Mouse (Mus musculus) thymus, adult 18-20 months (tissue): ENCODE data around the gene Thsd4.
"Not testable (repeated sequence)": the region's sequence is repeated elsewhere in the genome, so short reads cannot be mapped to it uniquely, and the experiment has no call there.

Source experiments
- DNase-seq, 2 experiments: peaks; one replicate each; pipeline ENCODE4 v3.0.0; 2022; ENCODE audit warnings: mixed read lengths in 2 of 2

The Thsd4 gene

DNA sequence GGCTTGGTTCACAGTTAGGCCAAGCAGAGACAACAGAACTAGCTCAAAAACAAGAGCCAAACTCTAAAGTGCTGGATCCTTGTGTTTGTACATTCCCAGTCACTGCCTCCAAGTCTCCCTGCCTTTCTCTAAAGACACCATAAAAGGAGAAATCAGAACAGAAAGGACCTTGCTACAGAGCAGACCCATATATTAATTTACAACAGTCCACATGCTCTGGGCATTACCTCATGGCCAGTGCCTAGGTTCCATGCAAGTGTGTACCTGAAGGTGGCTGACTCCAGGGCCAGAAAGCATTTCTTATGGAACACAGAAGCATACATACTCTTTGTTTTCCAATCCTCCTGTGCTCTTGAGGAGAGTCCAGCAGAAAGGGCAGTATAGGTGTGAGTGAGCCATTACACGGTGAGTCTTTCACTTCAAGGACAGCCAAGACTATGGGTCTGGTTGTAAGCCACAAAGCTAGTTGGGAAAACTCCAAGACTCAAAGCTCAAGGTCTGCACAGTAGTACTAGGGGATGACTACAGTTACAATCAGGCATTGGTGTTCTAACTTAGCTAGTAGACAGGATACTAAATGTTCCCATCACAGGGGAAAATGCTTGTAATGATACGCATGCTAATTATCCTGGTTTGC lies 216.5 kb downstream of the Thsd4 start:
- no peak for DNase-seq

DNA sequence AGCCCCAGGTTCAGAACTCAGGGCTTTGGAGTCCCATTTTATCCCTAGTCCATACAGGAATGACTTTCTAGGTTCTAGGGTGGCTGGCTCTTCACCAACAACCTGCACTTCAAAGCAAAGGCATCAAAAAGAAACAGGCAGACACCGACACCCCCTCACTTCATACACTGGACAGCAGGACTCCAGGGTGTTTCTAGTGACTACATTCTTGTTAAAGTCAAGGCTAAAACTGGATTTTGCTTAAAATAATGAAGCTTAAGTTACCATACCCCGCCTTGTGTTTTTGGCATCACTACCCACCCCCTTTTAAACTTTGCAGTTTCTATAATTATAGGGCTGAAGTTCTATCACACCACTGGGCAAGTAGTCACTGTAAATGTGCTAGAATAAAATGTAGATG lies 225.6 kb downstream of the Thsd4 start:
- DNase-seq, result no peak

DNA sequence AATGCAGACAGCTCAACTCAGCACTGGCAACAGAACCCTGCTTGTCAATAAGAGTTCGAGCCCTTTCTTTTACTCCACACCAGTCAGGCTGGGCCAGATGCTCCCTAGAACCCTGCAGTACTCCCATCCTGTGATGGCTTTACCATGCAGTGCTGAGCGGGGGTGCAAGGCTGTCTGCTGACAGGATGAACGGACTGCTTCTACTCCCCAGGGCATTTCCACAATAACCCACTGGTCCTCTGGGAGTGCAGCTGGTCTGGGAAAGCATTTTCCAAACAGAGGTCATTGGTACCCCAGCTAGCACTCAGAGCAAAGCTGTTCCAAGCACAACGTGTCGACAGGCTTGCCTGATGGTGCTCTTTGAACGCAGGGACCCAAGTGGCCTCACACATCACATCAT lies 226.6 kb downstream of the Thsd4 start:
- DNase-seq, result no peak

DNA sequence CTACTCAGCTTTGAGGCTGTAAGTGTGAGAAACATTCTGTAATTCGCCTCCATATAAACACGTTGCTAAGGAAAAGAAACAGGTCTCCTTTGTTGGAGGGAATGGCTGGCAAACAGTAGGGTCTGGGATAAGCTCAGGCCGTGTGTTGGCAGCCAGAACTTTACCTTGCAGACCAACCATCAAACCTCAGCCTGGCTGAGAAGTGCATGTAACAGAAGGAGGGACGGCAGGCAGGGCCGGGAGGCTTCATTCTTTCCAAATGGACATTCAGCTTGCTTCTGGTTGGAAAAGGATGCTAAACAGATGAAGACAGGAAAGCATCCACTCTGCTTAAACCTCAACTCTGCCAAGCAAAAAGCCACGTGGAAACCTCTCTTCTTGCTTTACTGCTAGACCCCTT lies 228.7 kb downstream of the Thsd4 start:
- no peak for DNase-seq

DNA sequence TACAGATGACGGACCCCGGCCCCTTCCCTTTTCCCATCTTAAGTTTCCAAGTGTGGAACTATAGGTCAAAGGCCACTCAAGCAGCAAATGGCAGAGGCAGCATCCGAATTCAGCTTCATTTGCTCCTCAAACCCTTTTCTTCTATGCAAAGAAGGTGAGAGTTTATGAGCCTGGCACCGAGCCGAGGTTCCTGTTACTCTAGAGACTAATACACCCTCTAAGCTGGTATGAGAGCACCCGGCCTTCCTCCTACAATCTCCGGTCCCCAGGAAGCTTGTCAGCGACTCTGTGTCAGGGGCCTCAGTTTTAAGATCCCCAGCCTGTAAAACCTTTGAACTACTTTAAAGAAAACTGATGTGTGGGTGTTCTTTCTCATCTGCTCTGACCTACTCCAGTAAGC lies 231.1 kb downstream of the Thsd4 start:
- DNase-seq, result no peak

DNA sequence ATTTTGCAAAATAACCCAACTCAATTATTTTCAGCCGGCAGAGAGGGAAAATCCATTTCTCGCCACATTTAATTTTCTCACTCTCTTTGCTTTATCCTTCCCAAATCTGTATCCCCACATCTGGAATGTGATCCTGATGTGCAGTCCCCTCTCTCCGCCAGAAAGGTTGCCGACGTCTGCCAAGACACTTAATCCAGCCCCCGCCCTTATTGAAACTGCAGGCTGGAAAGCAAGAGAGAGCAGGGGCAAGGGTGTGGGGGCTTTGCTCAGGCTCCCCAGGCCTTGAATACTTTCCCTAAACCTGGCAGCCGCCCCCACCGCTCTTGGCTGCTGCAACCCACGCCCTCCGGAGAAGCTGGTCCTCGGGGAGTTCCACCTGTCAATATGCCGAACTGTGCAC lies 233.1 kb downstream of the Thsd4 start:
- no peak for DNase-seq

DNA sequence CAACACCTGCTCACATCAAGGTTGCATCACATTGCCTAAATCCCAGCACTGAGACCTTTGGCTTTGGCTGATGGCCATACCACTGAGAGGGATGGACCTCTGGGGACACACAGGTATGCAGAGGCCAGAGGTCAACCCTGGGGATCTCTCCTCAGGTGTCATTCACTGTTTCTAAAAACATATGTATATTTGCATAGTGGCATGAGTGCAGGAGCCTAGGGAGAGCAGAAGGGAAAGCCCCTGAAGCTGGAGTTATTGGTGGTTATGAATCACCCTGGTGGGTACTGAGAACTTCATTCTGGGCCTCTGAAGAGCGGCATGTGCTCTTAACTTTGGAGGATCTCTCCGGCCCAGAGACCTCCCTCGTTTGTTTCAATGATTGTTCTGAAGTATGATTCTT lies 235.5 kb downstream of the Thsd4 start:
- DNase-seq, result no peak

DNA sequence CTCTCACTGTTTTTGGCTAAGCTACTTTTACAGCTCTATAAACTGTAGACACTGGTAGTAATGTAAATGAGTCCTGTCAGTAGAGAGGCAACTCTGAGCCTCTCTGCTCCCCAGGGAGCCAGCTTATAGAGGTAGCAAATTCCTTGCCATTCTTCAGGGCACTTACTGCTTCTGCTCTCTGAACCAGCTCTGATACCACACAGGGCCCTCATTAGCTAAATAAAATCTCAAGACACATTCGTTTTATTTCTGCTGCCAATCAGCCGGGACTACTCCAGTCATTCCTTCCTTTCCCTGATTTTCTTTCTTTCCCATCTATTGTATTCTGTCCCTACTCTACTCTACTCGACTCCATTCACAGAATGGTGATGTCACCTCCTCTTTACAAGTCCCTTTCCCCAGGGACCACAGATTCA lies 236.8 kb downstream of the Thsd4 start:
- no peak for DNase-seq

DNA sequence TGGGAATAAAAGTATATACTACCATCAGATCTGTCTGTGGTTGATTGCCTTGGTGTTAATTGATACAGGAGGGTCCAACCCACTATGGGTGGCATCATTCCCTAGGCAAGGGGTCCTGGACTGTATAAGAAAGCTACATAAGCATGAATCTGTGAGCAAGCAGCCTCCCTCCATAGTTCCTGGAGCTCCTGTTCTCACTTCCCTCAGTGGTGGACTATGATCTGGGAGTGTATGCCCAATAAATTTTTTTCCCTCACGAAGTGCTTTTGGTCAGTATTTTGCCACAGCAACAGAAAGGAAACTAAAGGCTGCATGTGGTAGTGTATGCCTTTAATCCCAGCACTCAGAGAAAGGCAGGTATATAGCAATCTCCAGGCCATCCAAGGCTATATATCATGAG lies 237.5 kb downstream of the Thsd4 start:
- DNase-seq, result no peak

DNA sequence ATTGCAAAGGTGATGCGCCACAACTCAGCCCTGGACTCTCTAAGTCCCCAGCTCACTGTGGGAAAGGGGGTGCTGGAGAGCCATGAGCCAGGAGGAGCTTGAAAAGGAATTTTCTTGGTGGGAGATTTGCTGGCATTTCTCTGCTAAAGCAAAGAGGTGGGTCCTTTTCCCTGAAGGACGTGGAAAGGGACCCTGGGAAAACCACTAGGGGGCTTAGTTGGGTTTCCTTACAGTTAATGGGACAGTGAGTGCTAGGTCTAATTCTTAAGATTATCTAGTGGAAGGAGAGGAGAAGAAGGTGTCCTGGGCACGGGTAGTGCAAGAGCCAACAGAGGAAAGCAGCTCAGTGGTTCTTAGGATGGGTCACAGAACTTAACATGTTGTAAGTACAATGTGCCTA lies 238.3 kb downstream of the Thsd4 start:
- DNase-seq, result no peak

DNA sequence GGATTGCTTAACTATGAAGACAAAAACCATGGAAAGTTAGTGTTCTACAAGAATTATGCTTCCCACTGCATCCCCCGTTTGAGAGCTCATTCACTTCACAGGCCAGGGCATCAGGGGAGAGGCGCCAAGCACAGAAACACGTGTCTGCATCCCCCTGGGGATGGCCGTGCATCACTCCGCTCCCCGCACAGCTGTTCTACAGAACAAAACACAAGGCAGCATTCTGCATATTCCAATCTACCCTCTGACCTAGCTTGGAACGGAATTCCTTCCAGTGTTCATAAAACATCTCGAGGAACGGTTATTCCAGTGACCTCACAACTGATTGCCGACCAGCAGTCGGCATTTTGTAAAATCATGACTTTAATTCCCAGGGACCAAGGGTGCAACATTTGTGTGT lies 240.6 kb downstream of the Thsd4 start:
- no peak for DNase-seq

DNA sequence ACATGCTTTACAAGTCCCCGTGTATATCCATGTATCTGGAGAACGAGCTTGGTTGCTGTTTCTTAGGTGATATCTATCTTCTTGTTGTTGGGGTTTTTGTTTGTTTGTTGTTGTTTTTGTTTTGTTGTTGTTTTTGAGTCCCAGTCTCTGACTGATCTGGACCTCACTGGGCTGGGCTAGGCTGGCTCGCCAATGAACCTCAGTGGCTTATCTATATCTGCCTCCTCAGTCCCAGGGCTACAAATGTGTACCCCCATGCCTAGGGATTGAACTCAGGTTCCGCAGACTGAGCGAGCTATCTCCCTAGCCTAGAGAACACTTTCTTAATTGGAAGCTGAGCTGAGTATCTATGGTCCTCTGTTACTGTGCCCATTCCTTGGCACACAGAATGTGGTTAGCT lies 241.1 kb downstream of the Thsd4 start:
- DNase-seq, result no peak

DNA sequence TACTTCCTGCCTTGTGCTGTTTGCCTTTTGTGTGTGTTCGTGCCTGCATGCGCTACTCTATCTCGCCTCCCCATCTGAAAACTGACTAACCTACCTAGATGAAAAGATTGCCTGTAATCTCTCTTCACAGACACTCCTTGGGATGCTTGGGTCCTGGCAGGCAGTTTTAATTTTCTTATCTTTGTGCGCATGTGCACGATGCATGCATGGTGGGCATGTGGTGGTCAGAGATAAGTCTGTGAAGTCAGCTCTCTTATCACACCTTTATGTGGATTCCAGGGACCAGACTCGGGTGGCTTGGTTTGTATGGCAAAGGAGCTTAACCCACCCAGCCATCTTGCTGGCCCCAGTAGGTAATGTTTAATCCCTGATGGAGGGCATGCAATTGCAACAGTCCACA lies 242.3 kb downstream of the Thsd4 start:
- DNase-seq, result no peak

DNA sequence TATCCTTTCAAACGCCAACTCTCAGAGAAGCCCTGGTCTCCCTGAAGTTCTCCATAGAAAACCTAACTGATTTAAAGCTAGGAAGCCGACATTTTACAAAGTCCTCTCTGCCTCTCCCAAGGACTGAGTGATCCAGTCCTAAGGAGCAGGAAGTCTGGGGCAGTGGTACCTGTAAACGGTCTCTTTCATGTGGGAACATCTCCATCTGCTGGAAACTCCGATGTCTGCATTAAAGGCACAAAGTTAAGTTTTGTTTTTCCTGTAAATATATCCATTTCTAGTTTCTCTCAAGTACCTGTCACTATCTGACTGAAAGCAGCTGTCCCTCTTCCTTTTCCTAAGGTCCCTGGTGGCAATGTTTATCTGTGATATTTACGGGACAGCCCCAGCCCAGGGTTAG lies 245.5 kb downstream of the Thsd4 start:
- DNase-seq, result no peak

DNA sequence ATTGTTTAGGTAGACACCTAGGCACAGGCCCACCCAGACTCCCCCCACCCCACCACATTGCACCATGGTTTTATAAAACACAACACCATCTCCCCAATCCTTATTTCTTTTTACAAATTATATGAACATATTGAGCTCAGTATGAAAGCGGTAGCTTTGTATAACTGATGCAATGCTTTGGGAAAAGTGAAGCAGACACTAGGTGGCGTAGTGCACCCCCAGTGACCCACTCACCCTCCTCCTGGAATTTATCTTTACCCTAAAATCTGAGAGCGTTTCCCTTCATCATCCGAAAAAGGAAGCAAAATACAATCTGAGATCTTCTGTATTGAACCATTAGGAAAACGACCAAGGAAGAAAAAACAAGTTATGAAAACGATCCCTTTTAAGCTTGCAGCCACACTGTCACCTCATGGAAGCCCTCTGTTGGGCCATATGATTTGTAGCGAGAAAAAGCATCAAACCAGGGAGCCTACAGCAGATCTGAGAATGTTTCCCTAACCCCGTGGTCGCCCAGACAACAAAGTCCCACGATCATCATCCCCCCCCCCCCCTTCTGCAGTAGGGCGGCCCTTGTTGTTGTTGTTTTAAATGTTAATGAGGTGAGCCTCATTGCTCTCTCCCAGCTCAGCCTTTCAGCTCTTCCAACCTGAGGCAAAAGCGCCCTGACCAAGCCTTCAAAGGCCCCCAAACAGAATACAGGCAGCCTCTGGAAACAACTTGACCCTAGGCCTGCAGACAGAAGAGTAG lies 246.3 kb downstream of the Thsd4 start:
- DNase-seq, result no peak

DNA sequence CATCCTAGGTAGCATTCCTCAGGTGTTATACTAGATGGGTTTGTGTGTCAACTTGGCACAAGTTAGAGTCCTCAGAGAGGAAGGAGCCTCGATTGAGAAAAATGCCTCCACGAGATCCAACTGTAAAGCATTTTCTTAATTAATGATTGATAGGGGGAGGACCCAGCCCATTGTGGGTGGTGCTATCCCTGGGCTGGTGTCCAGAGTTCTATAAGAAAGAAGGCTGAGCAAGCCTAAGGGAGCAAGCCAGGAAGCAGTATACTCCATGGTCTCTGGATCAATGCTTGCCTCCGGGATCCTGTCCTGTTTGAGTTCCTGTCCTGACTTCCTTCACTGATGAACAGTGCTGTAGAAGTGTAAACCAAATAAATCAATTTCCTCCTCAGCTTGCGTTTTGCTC lies 247.3 kb downstream of the Thsd4 start:
- DNase-seq, result no peak

DNA sequence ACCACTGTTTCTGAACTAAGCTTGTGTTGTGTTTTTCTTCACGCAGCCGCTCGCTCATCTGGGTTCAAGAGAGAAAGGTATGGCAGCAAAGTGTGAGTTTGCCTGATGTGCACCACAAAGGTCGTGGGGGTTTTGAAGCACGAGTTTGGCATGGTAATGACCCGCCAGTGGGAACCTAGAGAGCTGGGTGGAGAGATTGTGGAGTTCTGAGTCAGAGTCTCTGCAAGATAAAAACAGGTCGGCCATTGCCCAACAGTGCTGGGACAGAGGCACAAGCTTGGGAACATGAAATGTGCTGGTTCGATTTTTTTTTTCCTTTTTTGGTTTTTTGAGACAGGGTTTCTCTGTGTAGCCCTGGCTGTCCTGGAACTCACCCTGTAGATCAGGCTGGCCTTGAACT lies 249.5 kb downstream of the Thsd4 start:
- not testable (repeated sequence) for DNase-seq

DNA sequence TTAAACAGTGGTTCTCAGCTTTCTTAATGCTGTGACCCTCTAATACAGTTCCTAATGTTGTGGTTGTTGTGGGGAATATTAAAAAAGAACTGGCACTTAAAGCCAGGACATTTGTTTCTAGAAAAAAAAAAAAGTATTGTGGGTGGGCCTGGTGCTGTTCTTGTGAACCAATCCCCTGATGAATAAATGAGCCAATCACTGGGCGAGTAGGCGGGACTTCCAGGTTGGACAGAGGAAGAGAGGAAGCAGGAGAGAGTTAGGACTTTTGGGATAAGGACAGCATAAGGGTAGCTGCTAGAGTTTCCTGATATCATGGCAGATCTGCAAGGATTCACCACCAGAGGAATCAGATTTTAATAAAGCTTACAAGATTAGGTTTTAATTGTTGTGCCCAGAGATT lies 249.9 kb downstream of the Thsd4 start:
- no peak for DNase-seq

DNA sequence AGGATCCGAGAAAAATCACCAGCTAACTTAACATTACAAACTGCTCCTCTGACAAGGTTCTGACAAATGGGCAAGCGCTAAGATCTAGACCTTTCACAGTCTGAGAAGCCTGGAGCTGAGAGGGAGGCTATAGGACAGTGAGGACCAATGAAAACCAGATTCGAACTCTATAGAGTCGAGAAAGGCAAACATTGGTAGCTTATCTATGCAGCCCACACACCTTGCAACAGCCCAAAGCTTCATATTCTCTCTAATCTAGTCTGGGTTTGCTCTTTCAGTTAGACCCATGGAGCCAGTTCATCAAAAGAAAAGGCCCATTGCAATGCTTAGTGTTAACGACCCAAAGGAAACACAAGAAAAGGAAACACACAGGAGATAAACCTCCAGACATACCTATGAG lies 252.0 kb downstream of the Thsd4 start:
- DNase-seq, result no peak

DNA sequence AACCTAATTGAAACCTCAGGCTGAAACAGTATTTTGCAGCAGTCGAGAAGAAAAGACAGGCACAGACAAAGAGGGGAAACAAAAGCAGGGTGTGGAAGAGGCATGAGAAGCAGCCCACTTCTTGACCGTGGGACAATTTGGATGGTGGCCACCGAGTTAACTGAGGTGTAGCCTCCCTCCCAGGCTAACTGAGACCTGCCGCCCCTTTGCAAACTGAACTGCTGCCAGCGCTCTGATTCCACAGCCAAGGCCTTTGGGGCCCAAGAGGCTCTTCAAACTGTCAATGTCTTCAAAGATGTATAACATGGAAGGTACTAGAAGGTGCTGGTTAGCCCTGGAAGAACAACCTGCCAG lies 254.6 kb downstream of the Thsd4 start:
- DNase-seq, result no peak

DNA sequence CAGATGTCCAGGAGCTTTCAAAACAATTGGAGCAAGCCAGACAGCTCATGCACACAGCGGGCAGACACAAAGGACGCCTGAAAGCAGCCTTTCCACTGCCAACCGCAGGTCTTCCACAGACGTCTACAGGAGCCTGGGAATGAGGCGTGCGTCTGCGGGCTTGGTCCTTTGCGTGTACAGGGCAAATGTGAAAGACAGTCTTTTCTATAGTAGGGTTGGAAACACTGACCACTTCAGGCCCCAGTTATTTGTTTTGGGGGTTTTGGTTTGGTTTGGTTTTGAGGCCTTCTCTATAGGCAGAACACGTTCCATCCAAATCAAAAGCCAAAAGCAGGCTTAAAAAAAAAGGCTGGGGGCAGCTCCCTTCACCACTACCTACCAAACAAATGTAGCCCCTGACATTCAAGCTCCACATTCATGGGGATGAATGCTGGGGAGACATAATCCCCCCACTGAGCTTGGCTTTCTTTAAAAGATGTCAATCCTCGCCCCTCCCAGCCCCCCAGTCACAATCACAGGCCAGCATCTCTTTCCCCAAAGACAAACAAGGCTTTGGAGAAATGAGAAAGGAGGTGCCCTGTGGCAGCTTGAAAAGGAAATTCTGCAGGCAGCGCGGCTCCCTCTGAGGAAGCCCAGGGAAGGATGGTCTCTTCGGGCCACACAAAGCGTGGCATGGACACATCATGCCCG lies 255.1 kb downstream of the Thsd4 start:
- DNase-seq, result no peak

DNA sequence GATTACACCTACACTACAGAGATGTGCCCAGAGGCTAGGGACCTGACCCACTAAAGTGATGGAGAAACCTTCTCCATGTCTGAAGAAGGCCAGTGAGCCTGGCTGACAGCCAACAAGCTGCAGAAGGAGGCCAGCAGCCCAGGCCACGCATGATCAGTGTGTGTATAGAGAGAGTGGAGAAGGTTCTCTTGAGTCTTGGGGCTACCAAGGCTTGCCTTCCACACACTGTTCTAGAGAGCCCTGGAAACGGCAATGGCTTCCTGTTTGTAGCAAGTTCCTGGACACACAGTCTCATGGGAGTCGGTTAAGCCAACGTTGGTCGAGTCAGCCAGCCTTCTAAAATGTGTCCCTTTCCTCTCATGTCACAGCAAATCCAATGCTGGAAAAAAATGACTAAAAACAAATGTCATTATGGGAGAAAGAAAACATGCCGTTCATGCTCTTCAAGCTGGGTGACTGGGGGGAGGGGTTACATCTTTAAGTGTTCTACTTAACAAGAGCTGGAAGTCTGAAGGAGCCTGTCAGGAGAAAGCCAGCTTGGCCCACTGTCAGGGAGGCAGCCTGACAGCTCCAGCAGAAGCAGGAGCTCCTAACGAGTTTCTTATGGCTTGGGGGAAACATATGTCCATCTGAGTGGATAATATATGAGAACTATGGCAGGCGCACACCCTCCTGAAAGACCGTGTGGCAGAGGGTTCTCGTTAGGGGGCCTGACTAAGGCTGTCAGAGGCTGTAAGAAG lies 257.1 kb downstream of the Thsd4 start:
- no peak for DNase-seq

DNA sequence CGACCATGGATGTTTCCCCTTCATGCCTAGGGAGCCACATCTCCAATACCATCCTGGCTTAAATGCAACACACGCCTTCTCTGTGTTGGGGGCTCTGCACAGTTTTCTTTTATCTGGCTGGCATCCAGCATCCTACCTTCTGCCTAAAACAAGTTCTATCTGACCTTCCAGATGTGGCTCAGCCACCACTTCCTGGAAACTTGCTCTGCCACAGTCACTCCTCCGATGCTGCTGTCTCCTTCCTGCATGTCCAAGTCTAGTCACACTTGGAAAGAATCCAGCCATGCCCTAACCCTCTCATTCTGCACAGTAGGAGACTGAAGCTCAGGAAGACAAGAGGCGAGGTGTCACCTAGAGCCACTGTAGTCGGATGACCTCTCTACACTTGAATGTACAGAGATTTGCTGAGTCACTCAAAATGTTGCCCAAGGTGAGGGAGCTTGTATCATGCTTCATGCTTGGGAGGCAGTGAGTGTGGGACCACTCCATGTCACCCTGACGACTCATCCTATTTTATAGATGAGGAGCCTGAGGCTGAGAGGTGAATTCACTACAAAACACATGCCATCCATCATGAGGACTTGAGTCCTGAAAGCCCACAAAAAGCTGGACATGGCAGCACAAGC lies 259.2 kb downstream of the Thsd4 start:
- DNase-seq, result no peak
